Mouse (Mus musculus) ZHBTc4 (cell line): ENCODE results near the gene Pdhx.

Source experiments
- DNase-seq: peaks from one replicate; pipeline ENCODE4 v3.0.0-alpha.2; 2011; ENCODE audit warnings: low read depth, low spot score

Gene Pdhx

DNA sequence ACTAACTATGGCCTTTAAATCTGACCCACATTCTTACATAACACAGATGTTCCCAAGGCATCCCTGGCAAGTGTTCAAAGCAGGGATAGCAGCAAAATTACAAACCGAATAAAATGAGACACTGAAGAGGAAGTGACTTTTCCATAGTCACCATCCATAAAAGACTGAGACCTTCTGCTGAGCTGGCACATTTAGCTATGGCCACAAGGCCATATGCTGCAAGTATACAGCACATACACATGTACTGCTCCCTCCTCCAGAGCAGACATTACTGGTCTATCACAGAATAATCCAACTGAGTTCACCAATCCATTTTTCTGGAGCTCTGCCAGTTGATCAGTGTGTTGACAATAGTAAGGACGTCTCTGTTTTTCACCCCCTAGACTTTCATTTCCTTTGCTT lies 83.0 kb downstream of the Pdhx start:
- DNase-seq = no peak

DNA sequence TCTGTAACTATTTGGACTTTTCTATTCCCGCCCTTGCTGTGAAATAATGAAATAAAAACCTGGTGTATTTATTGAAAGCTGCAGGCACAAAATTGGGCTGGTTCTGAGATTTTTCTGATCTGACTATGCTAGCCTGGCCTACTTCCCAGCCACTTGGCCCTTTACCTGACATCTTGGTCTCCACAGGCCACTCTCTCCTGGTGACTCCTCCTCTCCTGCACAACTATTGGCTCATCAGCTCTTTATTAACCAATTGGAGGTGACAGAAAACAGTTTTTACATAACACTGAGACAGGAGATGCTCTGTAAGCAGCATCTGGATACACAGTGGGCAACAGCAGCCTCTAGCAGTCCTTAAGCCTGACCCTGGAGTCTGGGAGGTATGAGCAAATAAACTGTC lies 83.9 kb downstream of the Pdhx start:
- DNase-seq = no peak

DNA sequence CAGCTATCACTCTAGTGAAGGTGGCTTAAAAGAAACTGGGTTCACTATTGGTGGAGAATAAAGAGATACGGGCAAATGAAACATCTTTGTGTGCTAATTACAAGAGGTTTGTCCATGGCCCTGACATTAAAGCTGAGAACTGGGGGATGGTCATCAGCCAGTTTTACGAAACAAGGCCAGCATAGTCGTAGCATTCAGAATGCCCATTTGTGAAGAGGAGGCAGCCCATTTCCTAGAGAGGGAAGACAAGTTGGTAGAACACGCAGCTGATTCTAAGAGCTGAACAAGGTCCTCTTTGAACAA lies 85.7 kb downstream of the Pdhx start:
- no peak for DNase-seq

DNA sequence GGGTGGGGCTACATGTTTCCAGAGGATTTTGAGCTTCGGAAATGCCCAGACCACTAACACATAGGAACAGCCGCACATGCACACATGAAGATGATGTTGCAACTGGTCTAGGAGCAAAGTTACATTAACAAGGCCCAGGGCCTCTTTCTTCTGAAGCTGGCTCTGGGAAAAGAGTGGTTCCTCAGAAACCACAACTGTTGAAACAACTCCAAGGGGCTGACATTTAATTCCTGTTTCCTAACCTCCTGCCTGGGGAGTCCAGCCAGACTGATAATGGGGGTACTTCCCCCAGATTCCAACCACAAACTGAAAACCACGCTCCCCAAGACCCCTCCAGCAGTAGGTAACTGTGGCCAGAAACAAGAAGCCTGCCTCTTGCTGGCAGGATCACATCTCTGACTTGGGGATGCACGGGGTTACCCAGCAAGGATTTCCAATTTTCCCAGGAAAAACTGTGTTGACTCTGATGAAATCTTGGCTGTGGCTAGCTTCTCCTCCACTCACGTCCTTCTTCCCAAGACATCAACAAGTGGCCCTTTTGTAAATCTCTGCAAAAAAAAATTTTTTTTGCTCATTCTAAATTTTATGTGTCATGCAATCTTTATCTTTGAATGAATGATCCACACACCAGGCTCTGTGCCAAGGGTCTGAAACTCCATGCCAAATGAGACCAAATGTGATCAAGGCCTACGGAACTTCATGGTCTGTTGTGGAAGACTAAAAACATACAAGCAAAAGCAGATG lies 86.2 kb downstream of the Pdhx start:
- DNase-seq = no peak

DNA sequence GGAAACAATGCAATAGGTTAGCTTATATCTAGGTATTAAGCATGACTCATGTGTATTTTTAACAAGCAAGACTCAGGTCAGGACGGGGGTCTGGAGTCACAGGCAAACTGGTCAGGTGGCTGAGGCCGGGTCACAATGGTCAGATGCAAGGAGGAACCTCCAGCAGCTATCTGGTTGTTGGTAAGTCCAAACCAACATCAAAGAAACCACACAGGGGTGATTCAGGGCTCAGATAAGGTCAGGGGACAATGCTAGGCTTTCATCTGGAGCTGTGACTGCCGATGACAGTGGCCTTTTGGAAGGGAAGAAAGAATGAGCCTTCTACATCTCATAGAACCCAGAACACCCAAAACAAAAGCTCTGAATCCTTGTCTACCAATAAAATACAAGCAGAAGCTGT lies 86.9 kb downstream of the Pdhx start:
- DNase-seq = no peak

DNA sequence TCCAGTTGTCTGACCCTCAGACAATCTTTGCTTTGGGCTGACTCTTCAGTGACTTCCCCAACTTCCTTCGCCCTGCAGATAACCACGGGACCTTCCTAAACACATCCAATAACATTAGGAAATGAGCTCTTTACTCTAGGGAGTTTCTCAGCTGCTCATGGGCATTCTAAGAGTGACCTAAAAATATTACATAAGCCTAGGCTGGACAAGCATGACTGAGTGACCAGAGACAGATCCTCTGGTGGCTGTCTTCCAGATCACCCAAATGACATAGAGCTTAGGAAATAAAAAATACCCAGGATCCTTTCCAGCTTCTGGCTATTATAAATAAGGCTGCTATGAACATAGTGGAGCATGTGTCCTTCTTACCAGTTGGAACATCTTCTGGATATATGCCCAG lies 90.5 kb downstream of the Pdhx start:
- DNase-seq = no peak

DNA sequence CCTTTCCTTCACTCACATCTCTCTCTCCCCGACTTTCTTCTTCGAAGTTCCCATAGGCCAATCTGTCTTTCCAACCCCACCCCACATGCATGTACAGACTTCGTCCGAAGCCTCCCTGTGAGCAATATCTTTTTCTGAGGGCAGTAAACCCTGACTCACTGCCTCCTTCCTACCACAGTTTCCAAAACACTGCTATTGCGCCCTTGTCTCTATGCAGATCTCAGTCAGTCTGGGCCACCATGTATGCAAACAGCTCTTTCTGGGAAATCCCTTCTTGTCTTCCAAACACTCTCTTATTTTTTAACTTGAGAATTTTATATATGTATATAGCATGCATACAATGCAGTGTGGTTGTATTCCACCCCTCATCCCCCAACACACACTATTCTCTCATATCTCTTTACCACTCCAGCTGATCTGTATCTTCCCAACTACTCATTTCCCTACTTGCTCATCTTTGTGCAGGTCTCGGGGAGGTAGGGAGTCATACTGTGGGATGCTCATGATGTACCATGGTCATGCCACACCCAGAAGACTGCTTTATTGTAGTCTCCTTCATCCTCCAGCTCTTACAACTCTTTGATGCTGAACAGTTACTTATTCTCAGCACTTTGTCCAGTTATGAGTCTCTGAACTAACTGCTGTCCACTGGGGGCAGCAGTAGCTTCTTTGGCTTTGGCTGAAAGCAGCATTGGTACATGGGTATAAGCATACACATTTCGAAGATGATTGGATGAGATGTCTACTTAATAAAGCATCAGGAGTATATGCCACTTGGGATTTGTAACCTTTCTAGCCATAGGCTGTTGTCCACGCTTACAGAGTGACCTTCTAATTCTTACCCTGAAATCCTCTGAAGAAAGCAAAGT lies 91.6 kb downstream of the Pdhx start:
- no peak for DNase-seq

DNA sequence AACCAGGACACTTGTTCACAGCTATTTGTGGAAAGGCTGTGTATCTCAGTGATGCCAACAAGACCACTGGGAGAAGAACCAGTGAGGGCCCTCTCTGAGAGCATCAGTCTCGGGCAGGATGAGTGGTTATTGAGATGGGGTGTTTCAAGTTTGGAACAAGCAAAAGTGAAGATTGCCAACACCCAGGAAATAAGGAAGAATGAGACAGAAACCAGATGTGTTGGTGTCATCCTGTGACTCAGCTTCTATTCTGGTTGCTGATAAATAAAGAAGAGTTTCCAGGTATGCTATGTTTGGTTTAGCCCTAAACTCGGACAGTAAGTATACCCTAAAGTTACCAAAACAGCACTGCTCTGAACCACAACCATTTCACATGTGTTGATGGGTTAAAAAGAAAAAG lies 92.4 kb downstream of the Pdhx start:
- no peak for DNase-seq

DNA sequence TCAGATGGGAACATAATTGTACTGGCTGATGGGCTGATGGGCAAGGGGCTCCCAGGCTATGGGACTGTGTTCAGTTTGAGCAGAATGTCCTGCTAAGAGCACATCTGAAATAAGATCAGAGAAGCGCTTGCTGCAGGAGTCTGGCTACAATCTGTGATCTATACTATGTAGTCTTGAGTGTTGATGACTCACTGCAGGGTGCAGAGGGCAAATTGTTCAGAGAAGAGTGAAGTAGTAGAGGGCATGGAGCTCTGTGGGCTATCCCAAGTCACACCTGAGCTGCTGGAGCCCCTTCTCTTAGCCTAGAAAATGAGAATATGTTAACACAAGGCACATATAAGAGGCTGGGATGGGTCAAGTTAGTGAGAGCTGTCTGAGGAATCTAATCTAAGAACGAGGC lies 93.8 kb downstream of the Pdhx start:
- no peak for DNase-seq

DNA sequence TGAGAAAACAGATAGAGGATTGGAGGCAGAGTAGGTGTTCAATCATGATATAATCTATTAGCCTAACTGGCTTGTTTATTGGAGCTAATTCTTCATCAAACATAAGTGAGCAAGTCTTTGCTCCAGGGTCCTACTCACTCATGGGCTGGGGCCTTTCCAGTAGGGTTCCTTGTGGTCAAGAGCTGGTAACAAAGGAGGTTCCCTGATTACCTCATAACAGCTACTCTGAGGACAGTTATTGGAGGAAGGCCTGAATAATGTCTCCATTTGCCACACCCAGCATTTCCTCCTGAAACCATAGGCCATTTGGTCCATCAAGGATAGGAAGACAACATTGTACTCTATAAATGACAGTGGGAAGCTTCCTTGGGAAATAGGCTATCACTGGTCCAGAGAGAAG lies 94.2 kb downstream of the Pdhx start:
- no peak for DNase-seq

DNA sequence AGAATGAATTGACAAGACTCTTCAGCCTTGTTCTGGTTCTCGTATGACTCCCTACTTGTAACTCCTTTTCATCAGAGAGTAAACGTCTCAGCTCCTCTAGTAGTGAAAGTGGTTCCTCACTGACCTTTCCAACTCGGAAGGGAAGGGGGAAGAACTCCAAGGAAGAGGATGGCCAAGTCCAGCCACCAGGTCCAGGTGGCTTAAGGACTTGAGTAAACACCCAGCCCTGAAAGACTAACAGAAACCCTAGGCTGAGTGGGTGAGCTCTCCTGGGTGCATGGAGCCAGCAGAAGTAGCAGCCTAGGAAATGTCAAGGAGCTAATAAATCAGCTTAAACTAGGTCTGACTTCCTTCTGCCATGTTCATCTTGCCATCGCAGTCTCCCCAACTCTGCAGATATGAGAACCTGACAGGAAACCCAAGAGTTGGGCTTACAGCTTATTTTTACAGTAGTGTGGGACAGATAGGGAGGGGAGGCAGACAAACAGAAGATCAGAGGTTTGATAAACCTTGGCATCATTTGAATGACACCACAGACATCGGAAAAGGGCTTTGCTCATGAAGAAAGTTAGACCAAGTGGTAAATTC lies 97.9 kb downstream of the Pdhx start:
- no peak for DNase-seq

DNA sequence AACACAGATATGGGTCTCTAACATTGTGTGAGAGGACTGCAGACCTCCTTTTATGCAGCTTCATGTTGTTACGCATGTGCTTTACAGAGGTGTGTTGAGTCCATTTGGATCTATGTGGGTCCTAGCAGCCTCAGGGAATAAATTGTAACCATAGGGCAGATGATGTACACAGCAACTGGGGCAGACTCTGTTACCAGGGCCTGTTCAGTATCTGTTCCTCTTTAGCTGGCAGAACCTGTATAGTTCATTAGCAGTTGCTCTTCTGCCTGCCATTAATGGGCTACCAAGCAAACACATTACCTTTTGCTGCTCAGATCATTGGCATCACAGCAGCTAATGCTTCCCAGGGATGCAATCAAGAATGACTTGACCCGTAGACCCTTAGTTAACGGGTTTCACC lies 100.2 kb downstream of the Pdhx start:
- DNase-seq = no peak

DNA sequence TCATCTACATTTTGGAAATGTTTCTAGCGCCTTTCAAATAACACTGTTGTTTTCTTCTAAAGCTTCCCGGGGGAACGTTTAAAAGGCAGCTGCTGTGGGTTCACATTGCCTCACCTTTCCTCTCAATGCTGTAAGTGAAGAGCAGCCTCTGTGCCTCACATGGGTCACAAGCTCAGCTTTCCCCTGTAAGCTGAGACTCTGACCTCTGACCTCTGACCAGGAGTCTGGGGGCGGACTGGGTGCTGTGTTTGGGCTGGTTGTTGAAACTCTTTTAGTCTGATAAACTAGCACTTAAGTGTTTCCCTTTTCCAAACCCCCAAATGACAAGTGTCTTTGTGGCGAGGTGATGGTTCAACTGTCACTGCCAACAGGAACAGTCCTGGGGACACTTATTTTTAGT lies 100.7 kb downstream of the Pdhx start:
- no peak for DNase-seq

DNA sequence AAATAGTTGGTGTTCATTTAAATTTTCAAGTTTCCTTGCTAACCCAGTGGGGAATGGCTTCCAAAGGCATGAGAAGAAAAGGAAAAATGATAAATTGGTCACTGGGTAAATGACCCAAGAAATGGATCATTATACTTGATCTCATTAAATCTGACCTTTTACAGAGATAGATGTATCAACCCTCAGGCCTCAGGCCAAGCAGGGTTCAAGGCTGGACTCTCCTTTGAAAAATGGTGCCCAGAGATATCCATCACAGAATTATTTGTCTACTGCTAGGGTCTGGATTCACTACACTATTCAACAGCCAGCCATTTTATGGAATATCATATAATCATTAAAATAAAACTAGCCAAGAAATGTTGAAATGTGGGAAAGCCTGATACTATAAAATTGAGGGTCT lies 101.4 kb downstream of the Pdhx start:
- DNase-seq = no peak
